Mouse (Mus musculus): ENCODE data around the gene Scaf4.
"Not testable (repeated sequence)": the region's sequence is repeated elsewhere in the genome, so short reads cannot be mapped to it uniquely, and the experiment has no call there.

The Scaf4 gene

GRCm38 (mm10) chr16:90233702-90234101 lies 50.6 kb downstream of the Scaf4 start:
- no peak for DNase-seq

- DNase-seq, result no peak
These were observed 53.0 kb downstream of the Scaf4 start for GRCm38 (mm10) chr16:90231302-90231701.

DNA sequence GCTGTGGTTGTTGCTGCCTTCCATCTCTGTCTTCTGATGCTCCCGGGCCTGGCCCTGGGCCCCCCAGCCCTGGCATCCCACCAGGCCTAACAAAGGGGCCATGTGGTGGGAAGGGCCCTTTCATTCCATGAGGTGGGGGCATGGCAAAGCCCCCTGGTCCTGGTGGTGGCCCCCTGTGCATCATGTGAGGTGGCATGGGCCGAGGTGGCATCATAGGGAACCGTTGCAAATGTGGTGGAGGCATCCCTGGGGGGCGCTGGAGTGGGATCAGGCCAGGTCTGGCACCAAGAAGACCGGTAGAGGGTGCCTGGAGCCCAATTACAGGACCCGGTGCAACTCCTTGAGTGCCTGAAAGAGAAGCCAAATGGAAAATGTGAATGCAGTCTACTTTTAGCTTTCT lies 54.4 kb downstream of the Scaf4 start:
- no peak for DNase-seq

DNA sequence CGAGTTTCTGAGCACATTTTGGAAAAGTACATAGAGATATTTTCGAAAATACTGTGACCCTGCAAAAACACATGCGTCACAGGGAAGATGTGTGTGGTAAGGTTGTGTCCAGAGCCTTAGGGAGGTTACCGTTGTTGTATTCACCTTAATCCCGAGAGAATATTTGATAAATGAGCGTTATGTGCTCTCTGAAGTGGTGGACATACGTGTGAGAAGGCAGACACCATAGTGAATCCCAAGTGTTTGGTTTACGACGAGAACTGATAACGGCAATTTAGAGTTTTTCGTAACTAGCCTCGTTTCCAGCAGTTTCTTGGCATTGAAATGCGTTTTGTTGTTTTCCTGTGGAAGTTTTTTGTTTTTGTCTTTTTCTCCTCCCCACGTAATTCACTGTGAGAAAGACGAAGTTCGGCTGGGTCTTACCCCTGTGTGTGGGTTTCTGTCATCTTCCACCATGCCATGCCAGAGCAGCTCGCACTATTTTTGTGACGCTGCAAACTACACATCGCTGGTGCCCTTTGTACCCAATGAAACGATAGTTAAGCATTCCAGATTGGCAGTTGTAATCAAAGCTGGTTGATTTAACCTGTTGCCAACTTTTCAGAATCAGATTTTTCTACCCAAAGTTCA lies 62.7 kb downstream of the Scaf4 start:
- DNase-seq, result peak in 1 of 2 experiments; percentile 26

GRCm38 (mm10) chr16:90220892-90221431 lies 63.3 kb downstream of the Scaf4 start:
- DNase-seq, result peak in 1 of 2 experiments; percentile 62

- DNase-seq, result peak; percentile 97
These were observed 64.0 kb downstream of the Scaf4 start, which contains the start of gene Sod1 for GRCm38 (mm10) chr16:90220026-90220891. Sod1 (plus strand) TSS chr16:90220754.

DNA sequence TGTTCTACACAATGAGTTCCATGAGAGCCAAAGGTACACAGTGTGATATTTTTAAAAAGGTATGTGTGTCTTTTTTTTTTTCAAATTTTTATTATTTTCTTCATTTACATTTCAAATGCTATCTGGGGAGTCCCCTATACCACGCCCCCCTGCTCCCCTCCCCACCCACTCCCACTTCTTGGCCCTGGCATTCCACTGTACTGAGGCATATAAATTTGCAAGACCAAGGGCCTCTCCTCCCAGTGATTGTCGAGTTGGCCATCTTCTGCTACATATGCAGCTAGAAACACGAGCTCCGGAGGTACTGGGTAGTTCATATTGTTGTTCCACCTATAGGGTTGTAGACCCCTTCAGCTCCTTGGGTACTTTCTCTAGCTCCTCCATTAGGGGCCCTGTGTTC lies 64.9 kb downstream of the Scaf4 start:
- not testable (repeated sequence) for DNase-seq

DNA sequence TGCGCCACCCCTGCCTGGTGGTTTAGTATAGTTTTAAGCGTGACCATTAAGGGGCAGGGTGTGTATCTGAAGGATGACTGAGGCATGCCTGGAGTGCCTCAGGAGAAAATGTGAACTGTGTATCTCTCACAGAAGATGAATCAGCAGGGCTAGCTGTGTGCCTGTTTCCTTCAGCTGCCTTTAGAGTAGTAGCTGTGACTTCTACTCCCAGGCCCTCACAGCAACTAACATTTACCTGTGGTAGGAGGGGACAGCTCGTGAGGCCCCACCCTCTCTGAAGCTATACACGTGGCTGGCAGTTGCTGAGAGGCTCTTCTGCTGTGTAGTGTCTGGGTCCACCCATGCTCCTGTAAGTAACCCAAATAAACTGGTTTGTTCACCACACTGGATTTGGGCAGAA lies 66.4 kb downstream of the Scaf4 start:
- DNase-seq, result no peak

DNA sequence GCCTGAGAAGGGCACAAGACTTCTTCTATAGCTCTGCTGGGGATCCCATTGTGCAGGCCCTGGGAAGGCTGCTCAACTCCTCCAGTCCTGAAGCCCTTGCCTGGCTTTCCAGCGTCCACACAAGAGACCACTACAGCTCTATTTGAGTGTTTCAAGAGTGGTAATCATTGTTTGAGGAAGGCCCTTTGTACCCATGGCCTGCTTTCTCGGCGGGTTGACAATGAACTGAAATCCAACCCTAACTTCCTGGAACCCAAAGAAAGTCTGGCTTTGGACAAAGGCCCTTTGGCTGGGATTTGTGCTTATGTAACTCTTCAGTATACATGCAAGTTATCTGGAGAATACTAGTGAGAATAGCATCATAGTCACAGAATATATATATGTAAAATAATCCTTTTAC lies 66.9 kb downstream of the Scaf4 start:
- peak; percentile 42 to 74 for DNase-seq

- no peak for DNase-seq
These were observed 67.9 kb downstream of the Scaf4 start for GRCm38 (mm10) chr16:90216414-90216813.

- not testable (repeated sequence) for DNase-seq
These were observed 68.4 kb downstream of the Scaf4 start for GRCm38 (mm10) chr16:90215879-90216278.

DNA sequence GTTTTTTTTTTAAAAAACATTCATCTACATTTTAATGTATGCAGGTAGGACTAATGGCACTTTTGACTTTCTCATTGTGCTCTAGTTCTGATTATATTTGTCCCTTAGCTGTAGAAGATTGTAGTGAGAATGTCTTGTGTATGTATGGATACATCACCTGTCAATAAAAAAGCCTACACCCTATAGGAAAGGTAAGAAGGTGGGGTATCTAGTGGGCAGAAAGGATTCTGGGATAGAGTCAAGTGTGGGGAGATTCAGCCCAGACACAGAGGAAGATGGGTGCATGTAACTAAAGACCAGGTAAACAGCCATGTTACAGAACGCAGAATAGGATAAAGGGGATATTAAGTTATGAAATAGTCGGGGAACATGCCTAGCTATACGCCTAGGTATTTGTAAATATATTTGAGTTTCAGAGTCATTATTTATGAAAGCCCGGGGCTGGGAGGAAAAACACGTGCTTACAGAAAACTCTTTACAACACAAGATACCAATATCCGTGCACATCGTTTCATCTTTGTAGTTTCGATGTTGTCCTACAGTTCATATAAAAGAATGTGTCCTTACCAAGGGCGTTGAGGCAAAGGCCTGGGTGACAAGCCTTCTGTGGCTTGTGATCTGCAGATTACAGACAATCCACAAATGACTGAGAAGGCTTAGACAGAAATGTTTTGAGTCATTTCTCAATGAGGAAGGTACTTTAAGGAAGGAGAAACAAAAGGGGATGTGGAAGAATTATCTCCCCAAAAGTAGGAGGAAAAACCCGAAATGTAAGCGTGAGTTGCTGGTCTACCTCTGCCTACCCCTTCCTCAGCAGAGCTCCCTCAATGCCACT lies 69.4 kb downstream of the Scaf4 start:
- DNase-seq, result no peak

DNA sequence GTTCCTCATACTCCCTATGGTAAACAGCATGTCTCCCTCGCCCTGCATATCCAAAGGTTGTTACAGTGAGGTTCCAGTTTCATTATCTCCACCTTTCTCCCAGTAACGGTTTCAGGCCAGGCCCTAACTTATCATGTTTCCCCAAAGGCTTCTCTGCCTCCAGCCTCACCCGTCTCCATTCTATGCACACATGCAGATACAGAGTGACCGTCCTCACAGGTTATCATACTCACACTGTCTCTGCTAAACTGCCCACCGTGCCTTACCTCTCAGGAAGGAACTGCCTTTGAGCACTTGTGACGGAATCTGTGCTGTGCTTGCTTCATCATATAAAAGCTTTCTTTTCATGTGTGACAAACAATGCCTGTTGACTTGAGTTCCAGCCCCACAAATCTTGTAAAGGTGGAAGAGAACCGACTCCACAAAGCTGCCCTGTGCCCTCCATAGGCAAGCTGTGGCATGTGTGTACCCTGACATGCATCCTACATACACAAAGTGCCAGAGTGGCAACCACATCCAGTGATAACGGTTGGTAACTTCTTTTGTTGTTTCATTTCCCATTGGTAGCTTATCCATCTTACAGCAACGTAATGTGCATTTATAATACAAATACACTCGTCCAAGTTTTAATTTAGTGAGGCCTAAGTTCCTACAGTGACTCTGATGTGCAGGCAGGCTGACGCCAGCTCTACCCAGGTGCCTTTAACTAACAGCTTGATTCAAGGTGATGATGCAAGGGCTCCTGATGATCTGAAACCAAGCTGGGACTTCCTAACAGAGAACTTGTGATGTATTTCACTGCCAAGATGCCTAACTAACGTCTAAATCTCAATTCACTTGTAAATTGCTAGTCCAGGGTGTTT lies 70.6 kb downstream of the Scaf4 start:
- DNase-seq, result no peak

DNA sequence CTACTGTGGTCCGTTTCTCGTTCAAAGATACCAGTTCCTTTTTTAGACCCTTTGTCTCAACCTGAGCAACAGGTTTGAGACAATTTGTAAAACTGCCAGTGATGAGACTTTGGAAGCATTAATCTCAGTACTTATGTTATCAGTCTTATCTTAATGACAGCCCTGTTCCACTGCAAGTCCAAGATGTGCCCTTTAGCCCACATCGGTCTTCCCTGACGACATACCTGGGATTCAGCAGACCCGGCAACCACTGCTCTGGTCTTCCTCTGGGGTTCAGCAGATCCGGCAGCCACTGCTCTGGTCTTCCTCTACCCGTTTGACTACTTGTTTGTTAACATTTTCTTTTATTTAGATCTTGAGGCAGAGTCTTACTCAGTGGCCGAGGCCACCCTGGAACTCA lies 72.5 kb downstream of the Scaf4 start:
- no peak for DNase-seq

DNA sequence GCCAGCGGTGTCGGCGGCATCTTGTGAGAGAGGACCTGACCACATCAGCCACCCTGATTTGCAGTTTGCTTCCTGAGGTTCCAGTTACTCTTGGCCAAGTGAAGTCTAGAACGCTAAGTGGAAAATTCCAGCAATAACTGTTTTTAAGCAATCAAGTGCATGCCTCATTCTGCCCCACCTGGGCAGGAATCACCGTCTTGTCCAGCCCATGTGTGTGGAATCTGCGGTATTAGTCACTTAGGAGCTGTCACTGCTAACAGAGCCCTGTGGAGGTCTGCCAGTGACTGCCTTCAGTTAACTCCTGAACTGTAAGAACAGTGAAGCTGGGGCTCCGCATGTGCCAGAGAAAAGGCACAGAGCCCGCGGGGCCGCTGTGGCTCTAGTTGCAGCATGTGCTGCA lies 73.6 kb downstream of the Scaf4 start:
- no peak for DNase-seq

GRCm38 (mm10) chr16:90208996-90209395 lies 75.3 kb downstream of the Scaf4 start:
- DNase-seq, result no peak

DNA sequence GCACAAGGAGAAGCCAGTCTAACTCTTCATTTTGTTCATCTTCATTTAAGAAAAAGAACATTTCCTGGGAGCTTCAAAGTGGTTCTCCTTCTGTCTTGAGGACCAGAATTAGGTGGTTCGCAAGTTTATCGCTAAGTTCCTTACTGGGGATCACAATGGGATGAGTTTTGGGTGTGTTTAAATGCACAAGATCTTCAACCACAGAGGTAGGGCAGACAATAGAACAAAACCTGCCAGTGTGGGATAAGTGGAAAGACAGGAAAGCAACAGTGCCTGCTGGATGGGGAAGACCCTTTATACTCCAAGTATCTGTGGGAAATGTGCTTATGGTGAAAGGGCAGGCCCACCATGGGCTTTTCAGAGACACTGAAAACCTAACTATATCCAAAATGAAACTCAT lies 79.4 kb downstream of the Scaf4 start:
- DNase-seq, result no peak

- DNase-seq, result no peak
These were observed 80.9 kb downstream of the Scaf4 start for GRCm38 (mm10) chr16:90203226-90203962.

DNA sequence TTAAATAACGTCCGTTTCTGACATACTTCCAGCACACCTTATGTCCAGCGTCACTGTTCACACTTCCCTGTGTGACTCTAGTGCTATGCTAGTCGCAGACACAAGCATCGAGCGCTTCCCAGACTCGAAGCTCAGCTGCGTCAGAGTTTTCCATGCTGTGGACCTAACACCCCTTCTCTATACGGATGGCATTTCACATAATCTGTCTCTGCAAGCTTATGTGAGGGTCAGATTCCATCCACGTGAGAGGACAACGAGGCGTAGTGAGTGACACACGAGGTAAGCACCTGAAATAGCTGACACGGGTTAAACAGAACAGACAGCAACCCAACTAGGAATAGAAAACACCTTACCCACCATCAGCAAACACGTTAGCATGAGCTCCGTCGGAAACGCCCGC lies 82.2 kb downstream of the Scaf4 start:
- DNase-seq, result no peak

GRCm38 (mm10) chr16:90199174-90199573 lies 85.1 kb downstream of the Scaf4 start:
- DNase-seq, result peak in 1 of 2 experiments; percentile 46

GRCm38 (mm10) chr16:90198626-90199025 lies 85.7 kb downstream of the Scaf4 start:
- no peak for DNase-seq
